Mouse (Mus musculus) liver, postnatal 0 days (tissue): Measurements from ENCODE around the gene Cog6. TPM values are rescaled to one million over a fixed set of nuclear protein-coding genes. Genes with fewer than 3 reads are reported as not detected.

Experiments
- ATAC-seq: fragments of 200-750 bp; cut with Nextera tagmentation; 2 replicates; pipeline ENCODE4 v1.8.0; 2017; ENCODE audit warnings: mild to moderate bottlenecking, moderate library complexity
- DNase-seq: peaks from one replicate; pipeline ENCODE4 v3.0.0-alpha.2; 2016
- H3K27ac ChIP-seq: fragments of 300-500 bp; sonication (generic); 2 replicates; pipeline ENCODE4 v1.5.1; 2014; ENCODE audit warnings: antibody characterized with exemption, moderate library complexity, mild to moderate bottlenecking, low read depth
- H3K27me3 ChIP-seq: fragments of 300-500 bp; sonication (generic); 2 replicates; pipeline ENCODE4 v1.6.1; 2014; ENCODE audit warnings: low read length, control low read depth, mixed read lengths; ENCODE audit not compliant: insufficient read depth
- H3K36me3 ChIP-seq: fragments of 300-500 bp; sonication (generic); replicated peaks from 2 replicates; pipeline ENCODE4 v1.6.1; 2014; ENCODE audit warnings: mild to moderate bottlenecking, control low read depth, low read length, moderate library complexity, mixed read lengths; ENCODE audit not compliant: insufficient read depth
- H3K4me1 ChIP-seq: fragments of 300-500 bp; sonication (generic); 2 replicates; pipeline ENCODE4 v1.6.1; 2014; ENCODE audit warnings: antibody characterized with exemption, mild to moderate bottlenecking, control low read depth; ENCODE audit not compliant: insufficient read depth
- H3K4me2 ChIP-seq: fragments of 300-500 bp; sonication (generic); 2 replicates; pipeline ENCODE4 v1.6.1; 2014; ENCODE audit warnings: low read depth, mild to moderate bottlenecking, low read length, moderate library complexity, mixed read lengths
- H3K4me3 ChIP-seq: fragments of 300-500 bp; sonication (generic); 2 replicates; pipeline ENCODE4 v1.5.1; 2014; ENCODE audit warnings: low read depth, low read length
- H3K9ac ChIP-seq: fragments of 300-500 bp; sonication (generic); replicated peaks from 2 replicates; pipeline ENCODE4 v1.6.1; 2014; ENCODE audit warnings: mild to moderate bottlenecking, moderate library complexity
- H3K9me3 ChIP-seq: fragments of 300-500 bp; sonication (generic); 2 replicates; pipeline ENCODE4 v1.6.1; 2016; ENCODE audit warnings: mild to moderate bottlenecking, control low read depth, low read length, mixed read lengths
- CTCF ChIP-seq: sonication (generic); IDR thresholded peaks from 2 replicates; pipeline ENCODE4 v1.5.1; 2016; ENCODE audit warnings: antibody characterized with exemption, low read depth
- EP300 ChIP-seq: IDR thresholded peaks from 2 replicates; pipeline ENCODE4 v1.6.1; 2016; ENCODE audit warnings: antibody characterized with exemption, low read depth, mild to moderate bottlenecking
- WGBS: fragments of 180-500 bp; shearing (Covaris S2); extraction: QIAGEN DNeasy Blood & Tissue Kit; methylation state at CpG from one replicate; pipeline ENCODE4 v1.1.7; 2014; ENCODE audit not compliant: insufficient replicate concordance; 5-methylcytosine and 5-hydroxymethylcytosine counted together
- polyA plus RNA-seq: library from polyadenylated mRNA; unstranded; fragments of >200 nt; fragmentation: Nextera tagmentation; extraction: Ambion mirVana; gene quantifications from 2 replicates; pipeline ENCODE4 v1.2.1, GENCODE M21; 2015

The Cog6 gene
- polyA plus RNA-seq, 1 experiment from 2014 or later: 11.1 TPM

- 71% methylated on average over 6 of the region's 6 CpGs for WGBS
- H3K9me3 ChIP-seq: no peaks in the 10 kb centered on the region
- H3K4me3 ChIP-seq: no peak overlapping the region
- TF ChIP-seq CTCF (no peak), EP300 (no peak)
- no peak overlapping the region for H3K9ac ChIP-seq
- H3K27ac ChIP-seq: no peak overlapping the region
- no peaks in the 10 kb centered on the region for H3K4me1 ChIP-seq
- ATAC-seq: no peak
- no peak overlapping the region for H3K4me2 ChIP-seq
- H3K27me3 ChIP-seq: no peaks in the 10 kb centered on the region
- no peak for DNase-seq
- no peaks in the 10 kb centered on the region for H3K36me3 ChIP-seq
These were observed 79.2 kb downstream of the Cog6 start for GRCm38 (mm10) chr3:52937739-52938306.

GRCm38 (mm10) chr3:52931956-52932355 lies 85.1 kb downstream of the Cog6 start:
- H3K4me2 ChIP-seq: no peak overlapping the region
- no peak overlapping the region for H3K27ac ChIP-seq
- WGBS: 80% methylated on average over 2 of the region's 2 CpGs
- H3K9me3 ChIP-seq: no peaks in the 10 kb centered on the region
- ATAC-seq (no peak), DNase-seq (no peak)
- TF ChIP-seq EP300 (no peak), CTCF (no peak)
- no peaks in the 10 kb centered on the region for H3K36me3 ChIP-seq
- no peaks in the 10 kb centered on the region; the same call in 1 of the 2 replicates for H3K4me1 ChIP-seq
- H3K27me3 ChIP-seq: no peaks in the 10 kb centered on the region
- no peak overlapping the region for H3K9ac ChIP-seq
- H3K4me3 ChIP-seq: no peak overlapping the region

Other genes with a start within 250 kb of the Cog6 start
- 9.6 and 10.4 TPM in 2 replicates for gene Lhfp, start 24.3 kb upstream of the Cog6 start, polyA plus RNA-seq